Mouse (Mus musculus) 3134 (cell line): ENCODE data around the gene Hcn1.
"Not testable (repeated sequence)": the region's sequence is repeated elsewhere in the genome, so short reads cannot be mapped to it uniquely, and the experiment has no call there.

Experiments used
- DNase-seq: peaks from one replicate; pipeline ENCODE4 v3.0.0-alpha.2; 2011; ENCODE audit warnings: low spot score; ENCODE audit not compliant: insufficient read length; ENCODE audit errors: extremely low read depth

Gene Hcn1

DNA sequence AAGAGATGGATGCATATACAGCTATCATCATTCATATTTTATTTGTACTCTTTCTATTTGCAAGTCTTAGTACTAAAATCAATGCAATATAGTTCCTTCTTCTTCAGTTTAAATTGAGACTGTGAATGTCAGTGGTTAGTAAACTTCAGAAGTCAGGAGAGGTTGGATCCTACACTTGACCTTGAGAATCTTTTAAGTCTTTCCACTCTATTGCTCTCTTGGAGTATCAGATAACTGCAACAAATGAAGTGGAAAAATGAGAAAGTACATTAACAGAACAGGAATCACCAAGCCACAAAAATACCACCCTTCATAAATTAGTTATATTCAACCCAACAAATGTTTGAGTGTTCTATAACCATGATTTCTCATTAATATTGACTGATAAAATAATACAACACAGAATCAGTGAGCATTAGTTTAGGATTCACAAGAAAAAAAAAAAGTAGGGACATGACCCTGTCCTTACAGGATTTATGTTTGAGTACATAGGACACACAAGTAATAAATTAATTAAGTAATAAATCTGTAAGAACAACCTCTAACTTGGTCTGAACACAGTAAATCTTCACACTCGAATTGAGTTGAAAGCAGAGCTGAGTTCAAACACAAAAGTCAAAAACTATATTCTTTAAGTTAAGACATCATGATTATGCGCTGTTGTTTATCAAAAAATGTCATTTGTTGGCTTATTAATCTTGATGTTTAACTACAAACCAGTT lies 397.8 kb downstream of the Hcn1 start:
- no peak for DNase-seq

DNA sequence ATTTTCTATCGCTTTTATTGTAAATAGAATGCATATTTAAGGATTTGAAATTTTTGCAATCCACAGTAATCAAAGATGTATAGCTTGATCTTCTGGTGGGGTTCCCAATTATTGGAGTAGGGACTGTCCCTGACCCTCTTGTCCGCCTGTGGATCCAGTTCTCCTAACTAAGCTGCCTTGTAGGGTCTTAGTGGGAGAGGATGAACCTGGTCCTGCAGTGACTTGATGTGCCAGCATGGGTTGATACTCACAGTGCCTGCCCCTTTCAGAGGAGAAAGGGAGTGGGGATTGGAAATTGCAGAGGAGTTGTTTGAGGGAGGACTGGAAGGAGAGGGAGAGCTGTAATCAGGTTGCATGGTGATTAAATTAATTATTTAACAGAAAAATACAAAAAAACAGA lies 398.4 kb downstream of the Hcn1 start:
- no peak for DNase-seq

DNA sequence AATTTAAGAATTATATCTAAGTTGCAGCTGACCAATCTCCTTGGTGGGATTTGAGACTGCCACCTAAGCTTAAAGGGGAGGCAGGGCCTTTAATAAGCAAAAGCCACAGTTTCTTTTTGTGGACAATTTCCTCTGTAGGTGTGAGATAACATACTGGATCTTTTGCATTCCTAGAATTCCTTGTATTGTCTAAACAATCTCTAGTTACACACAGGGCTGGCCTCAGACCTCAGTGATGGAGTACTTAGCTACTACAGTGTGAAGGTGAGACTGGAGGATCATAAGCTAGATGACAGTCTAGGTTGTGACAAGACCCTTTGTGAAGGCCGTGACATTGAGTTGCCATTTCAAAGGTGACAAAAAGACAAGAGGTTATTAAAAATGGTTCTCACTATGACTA lies 419.1 kb downstream of the Hcn1 start:
- no peak for DNase-seq

DNA sequence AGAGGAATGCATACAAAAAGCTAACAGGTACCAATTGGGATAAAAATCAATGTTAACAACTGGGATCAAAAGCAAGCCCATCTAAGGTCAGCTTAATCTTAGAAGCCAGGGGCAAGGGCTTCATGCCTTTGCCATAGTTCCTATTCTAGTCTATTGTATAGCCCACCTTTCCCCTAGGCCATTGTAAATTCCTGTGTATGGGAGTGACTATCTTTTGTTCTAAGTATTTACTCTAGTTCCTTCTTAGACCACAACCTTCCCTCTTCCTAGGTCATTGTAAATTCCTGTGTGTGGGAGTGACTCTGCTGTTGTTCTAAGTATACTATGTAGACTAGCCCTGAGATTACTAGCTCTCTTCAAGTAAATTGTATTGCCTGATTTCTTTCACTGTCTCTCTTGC lies 420.8 kb downstream of the Hcn1 start:
- DNase-seq: not testable (repeated sequence)

DNA sequence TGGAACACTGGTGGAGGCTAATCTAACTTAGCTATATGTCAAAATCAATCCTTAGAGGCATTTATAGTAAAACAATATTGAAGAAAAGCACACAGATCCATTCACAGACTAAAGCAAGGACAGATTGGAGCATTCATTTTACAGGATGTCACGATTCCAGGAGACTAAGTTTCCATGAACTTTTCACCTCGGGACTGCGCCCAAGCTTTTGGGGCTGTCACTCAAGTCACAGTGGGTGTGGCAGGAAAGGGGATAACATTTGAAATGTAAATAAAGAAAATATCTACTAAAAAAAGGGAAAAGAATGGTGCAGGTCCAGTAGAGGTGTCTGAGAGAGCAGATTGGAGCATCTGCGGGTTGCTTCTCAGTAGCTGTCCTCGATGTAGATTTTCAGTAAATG lies 421.3 kb downstream of the Hcn1 start:
- no peak for DNase-seq

DNA sequence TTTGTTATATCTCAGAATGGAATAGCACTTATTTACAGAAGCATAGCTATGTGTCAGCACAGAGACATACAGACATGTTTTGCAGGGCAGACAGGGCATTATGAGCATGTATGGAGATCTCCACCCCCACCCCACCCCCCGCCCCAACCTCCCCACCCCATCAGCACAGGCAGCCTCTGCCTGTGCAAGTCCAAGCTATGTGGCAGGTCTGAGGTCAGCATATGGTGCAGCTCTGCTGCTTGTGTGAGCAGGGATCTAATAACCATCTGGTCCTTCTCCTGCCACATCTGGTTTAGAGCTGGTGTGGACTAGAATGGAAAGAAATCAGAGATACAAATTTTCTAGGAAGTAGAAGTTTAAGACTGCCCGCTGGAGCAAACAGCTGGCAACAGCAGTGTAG lies 424.4 kb downstream of the Hcn1 start:
- no peak for DNase-seq

DNA sequence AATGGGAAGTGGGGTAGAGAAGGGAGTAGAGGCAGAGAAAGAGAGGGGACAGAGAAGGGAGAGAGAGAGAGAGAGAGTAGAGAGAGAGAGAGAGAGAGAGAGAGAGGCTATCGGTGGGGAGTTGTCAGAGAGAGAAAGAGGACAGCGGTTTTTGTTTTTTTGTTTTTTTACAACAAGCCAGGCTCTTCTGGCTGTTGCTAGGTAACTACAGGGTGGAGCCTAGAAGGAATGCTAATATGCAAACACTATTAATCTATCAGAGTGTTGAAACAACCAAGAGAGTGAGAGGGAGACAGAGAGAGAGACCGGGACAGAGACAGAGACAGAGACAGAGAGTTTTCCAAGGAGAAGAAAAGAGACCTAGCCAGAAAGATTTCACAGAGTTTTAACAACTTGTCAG lies 425.7 kb downstream of the Hcn1 start:
- no peak for DNase-seq

DNA sequence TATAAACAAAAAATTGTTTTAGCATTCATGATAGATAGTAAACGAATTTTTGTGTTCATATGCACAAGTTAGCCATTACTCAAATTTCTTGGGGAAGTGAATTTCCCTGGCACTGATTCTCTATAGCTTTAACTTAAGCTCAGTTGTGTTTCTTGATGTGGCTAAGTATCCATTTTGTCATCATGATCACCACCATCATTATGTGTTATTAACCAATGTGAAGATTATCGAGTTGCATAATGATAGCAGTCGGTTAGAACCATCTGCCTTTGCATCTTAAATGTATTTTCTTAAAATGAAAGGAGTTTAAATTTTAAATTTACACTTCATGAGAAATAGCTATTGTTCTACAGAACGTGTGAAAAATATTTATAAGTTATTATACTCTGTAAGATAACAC lies 426.5 kb downstream of the Hcn1 start:
- no peak for DNase-seq

DNA sequence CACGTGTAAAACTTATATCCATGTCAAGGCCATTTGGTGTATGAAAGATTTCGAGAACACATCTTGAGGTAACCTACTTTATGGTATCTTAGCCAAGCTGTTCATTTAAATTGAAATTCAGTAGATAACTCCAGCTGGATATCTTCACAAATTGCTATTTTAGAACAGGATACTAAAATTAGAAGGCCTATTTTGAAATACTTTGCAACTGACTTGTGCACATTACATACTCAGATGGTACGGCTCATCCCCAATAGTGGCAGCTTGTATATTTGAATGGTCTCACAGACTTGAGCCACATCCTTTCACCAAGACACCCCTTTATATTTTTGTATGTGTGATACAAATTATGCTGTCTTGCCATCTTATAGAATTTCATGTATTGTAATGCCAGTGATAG lies 427.5 kb downstream of the Hcn1 start:
- no peak for DNase-seq

DNA sequence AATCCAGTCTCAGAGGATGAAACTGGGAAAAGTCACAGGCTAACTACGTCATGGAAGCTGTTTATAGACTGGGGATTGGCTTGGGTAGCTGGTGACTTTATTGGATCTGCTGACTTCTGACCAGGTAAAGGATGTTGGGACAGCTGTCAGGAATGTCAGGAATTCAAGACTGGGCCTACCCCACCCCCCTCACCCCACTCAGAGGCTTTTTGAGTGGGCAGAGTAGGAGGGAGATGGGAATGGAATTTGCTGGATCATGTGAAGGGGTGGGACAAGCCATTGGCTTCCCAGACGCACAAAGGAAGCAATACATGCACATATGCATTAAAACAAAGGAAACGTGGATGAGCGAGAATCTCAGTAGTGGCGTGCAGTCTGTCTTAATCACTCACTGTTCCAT lies 433.5 kb downstream of the Hcn1 start:
- no peak for DNase-seq
